ENCODE assay signal across 9 mouse cellular contexts in genomic region chr11:34073776-34074175, GRCm38 (mm10). TPM values are rescaled to one million over a fixed set of nuclear protein-coding genes. Genes with fewer than 3 reads are reported as not detected.
A peak's percentile ranks its signal among the peaks of the same experiment; 100 is the strongest.
DNase-seq lines count a peak whose midpoint lies in the region; ATAC-seq and TF ChIP-seq lines count a peak whose summit lies in the region.
"Had no signal": no experiment of that assay in that cellular context is flagged by ENCODE, and none has a peak within 500 bp of the region (broad histone marks: within the 10 kb centered on the region; RNA-seq: fewer than 3 reads in every experiment).

No protein-coding gene starts in this region.

- H3K9ac ChIP-seq in forebrain, embryonic 16.5 days (replicated peaks; ENCODE audit: low read depth, low read length) = no peak overlapping the region
- H3K9ac ChIP-seq in midbrain, embryonic 11.5 days (ENCODE audit: low read length) = no peak overlapping the region
- H3K9ac ChIP-seq: lung, embryonic 15.5 days had no signal

- peak; percentile 74 for DNase-seq in forebrain, embryonic 10.5 days (ENCODE audit: extremely low spot score, low spot score)
- DNase-seq in c-Kit-negative CD71-positive TER-119-positive erythroid progenitor cells, embryonic 14.5 days (ENCODE audit: low read depth, low spot score) = peak; percentile 4
- peak; percentile 6 for DNase-seq in fibroblast of lung, adult 2 months (ENCODE audit: low read depth)
- peak; percentile 78 for DNase-seq in heart, postnatal 4 days
- peak; percentile 35 to 58 for DNase-seq in left cerebral cortex, adult 2 months (ENCODE audit: extremely low spot score in 1 of 2, low spot score in 2 of 2)
- peak; percentile 94 for DNase-seq in midbrain, embryonic 11.5 days (ENCODE audit: low spot score, missing footprints)

- H3K4me3 ChIP-seq in forebrain, embryonic 10.5 days = no peak overlapping the region
- H3K4me3 ChIP-seq in forebrain, embryonic 16.5 days (replicated peaks; ENCODE audit: low read length) = no peak overlapping the region
- H3K4me3 ChIP-seq in left cerebral cortex, adult 2 months = no peak overlapping the region
- no peak overlapping the region for H3K4me3 ChIP-seq in midbrain, embryonic 11.5 days (ENCODE audit: low read depth, low read length)
- no peak overlapping the region for H3K4me3 ChIP-seq in small intestine, adult 2 months (ENCODE audit: low read depth, low read length)
- H3K4me3 ChIP-seq: lung, embryonic 15.5 days had no signal

- 16% methylated on average over 15 of the region's 15 CpGs for WGBS in forebrain, embryonic 10.5 days
- 15% methylated on average over 15 of the region's 15 CpGs for WGBS in forebrain, embryonic 16.5 days
- WGBS in midbrain, embryonic 11.5 days = 12% methylated on average over 15 of the region's 15 CpGs
- 25% methylated on average over 15 of the region's 15 CpGs for WGBS in small intestine, adult 2 months

- TF ChIP-seq POLR2A in small intestine, adult 2 months (IDR thresholded peaks at IDR 0.05; ENCODE audit: low read depth, low read length) = no peak

- no peaks in the 10 kb centered on the region for H3K9me3 ChIP-seq in forebrain, embryonic 10.5 days
- H3K9me3 ChIP-seq in forebrain, embryonic 16.5 days (ENCODE audit: control insufficient read depth, low read length) = no peaks in the 10 kb centered on the region
- H3K9me3 ChIP-seq in midbrain, embryonic 11.5 days (ENCODE audit: control insufficient read depth, low read length) = no peaks in the 10 kb centered on the region
- H3K9me3 ChIP-seq: lung, embryonic 15.5 days had no signal

- ATAC-seq in forebrain, embryonic 16.5 days = no peak
- ATAC-seq in midbrain, embryonic 11.5 days (ENCODE audit: low FRiP score) = peak; percentile 46; the same call in 1 of the 2 replicates

- H3K4me2 ChIP-seq in forebrain, embryonic 16.5 days (ENCODE audit: low read length) = no peak overlapping the region
- H3K4me2 ChIP-seq in midbrain, embryonic 11.5 days = 0 out of 2 replicates have a peak overlapping the region, but pooled peaks have one; percentile 21
- H3K4me2 ChIP-seq: lung, embryonic 15.5 days had no signal

- peaks cover 4% of the 10 kb centered on the region; the same call in 1 of the 2 replicates for H3K4me1 ChIP-seq in forebrain, embryonic 10.5 days
- H3K4me1 ChIP-seq in forebrain, embryonic 16.5 days (replicated peaks; ENCODE audit: control insufficient read depth, insufficient read depth, low read length) = no peaks in the 10 kb centered on the region
- H3K4me1 ChIP-seq in midbrain, embryonic 11.5 days (ENCODE audit: control insufficient read depth, insufficient read depth, low read length) = no peaks in the 10 kb centered on the region
- H3K4me1 ChIP-seq in small intestine, adult 2 months (ENCODE audit: control insufficient read depth, insufficient read depth, insufficient read length, low read length) = no peaks in the 10 kb centered on the region; the same call in 1 of the 2 replicates

- no peaks in the 10 kb centered on the region for H3K36me3 ChIP-seq in forebrain, embryonic 10.5 days (replicated peaks)
- no peaks in the 10 kb centered on the region for H3K36me3 ChIP-seq in forebrain, embryonic 16.5 days (ENCODE audit: control insufficient read depth, insufficient read depth)
- H3K36me3 ChIP-seq in midbrain, embryonic 11.5 days (ENCODE audit: control insufficient read depth, insufficient read depth, low read length) = no peaks in the 10 kb centered on the region
- H3K36me3 ChIP-seq in small intestine, adult 2 months (ENCODE audit: control insufficient read depth, insufficient read depth, low read length) = peaks cover 1% of the 10 kb centered on the region; the same call in 1 of the 2 replicates
- H3K36me3 ChIP-seq: lung, embryonic 15.5 days had no signal

- H3K27me3 ChIP-seq in forebrain, embryonic 10.5 days (ENCODE audit: poor library complexity, severe bottlenecking) = peaks cover 8% of the 10 kb centered on the region
- 0 out of 2 replicates have a peak, but pooled peaks cover 9% of the 10 kb centered on the region for H3K27me3 ChIP-seq in forebrain, embryonic 16.5 days (replicated peaks; ENCODE audit: control insufficient read depth, insufficient read depth, low read length)
- H3K27me3 ChIP-seq in midbrain, embryonic 11.5 days (ENCODE audit: control insufficient read depth, insufficient read depth, low read length) = no peaks in the 10 kb centered on the region; the same call in 1 of the 2 replicates
- H3K27me3 ChIP-seq in small intestine, adult 2 months (ENCODE audit: control insufficient read depth, insufficient read depth, low read length) = no peaks in the 10 kb centered on the region
- H3K27me3 ChIP-seq: lung, embryonic 15.5 days had no signal

- intact Hi-C loops in left cerebral cortex, adult 2 months (cut with DNase I) = loop anchor here (2.0 to 10.0 kb wide), 2 partner anchors 71 to 349 kb away; no protein-coding TSS in a partner anchor

- TF ChIP-seq CTCF in left cerebral cortex, adult 2 months (IDR thresholded peaks at IDR 0.05) = peak; percentile 82
- TF ChIP-seq CTCF in small intestine, adult 2 months (IDR thresholded peaks at IDR 0.05; ENCODE audit: extremely low read depth, insufficient read length, insufficient replicate concordance, low read depth, low read length) = peak; percentile 68; the same call in 1 of the 2 replicates

- no peak overlapping the region for H3K27ac ChIP-seq in forebrain, embryonic 10.5 days
- no peak overlapping the region for H3K27ac ChIP-seq in forebrain, embryonic 16.5 days (ENCODE audit: low read length)
- no peak overlapping the region for H3K27ac ChIP-seq in left cerebral cortex, adult 2 months
- H3K27ac ChIP-seq in midbrain, embryonic 11.5 days (ENCODE audit: low read depth, low read length) = no peak overlapping the region
- H3K27ac ChIP-seq in small intestine, adult 2 months (ENCODE audit: insufficient read depth, low read depth, low read length) = no peak overlapping the region
- H3K27ac ChIP-seq: lung, embryonic 15.5 days had no signal

RNA-seq across cellular contexts. Expression of gene 4930469K13Rik, which starts 24.6 kb away (rescaled TPM):
- not detected in 2 replicates for polyA plus RNA-seq in forebrain, embryonic 10.5 days (2016; fragmentation: Nextera tagmentation; extraction: Ambion mirVana)
- polyA plus RNA-seq in forebrain, embryonic 16.5 days (2015; fragmentation: Nextera tagmentation; extraction: Ambion mirVana) = not detected in 2 replicates
- not detected for total RNA-seq in heart, postnatal 4 days (2021)
- total RNA-seq in left cerebral cortex, adult 2 months (2021) = not detected
- not detected in 2 replicates for polyA plus RNA-seq in midbrain, embryonic 11.5 days (2014; fragmentation: Nextera tagmentation; extraction: Ambion mirVana)
- not detected in 2 replicates for polyA plus RNA-seq in small intestine, adult 2 months (2012; rRNA removed)

RNA-seq across cellular contexts. Expression of gene Lcp2, which starts 27.1 kb away (rescaled TPM):
- 1.2 and 1.7 TPM in 2 replicates for polyA plus RNA-seq in forebrain, embryonic 10.5 days (2016; fragmentation: Nextera tagmentation; extraction: Ambion mirVana)
- polyA plus RNA-seq in forebrain, embryonic 16.5 days (2015; fragmentation: Nextera tagmentation; extraction: Ambion mirVana) = 1.7 and 1.8 TPM in 2 replicates
- 1 to 10 TPM in 1 of 2 experiments, under 1 TPM in 1; 0.88 to 1.6 TPM for total RNA-seq in heart, postnatal 4 days (2021)
- total RNA-seq in left cerebral cortex, adult 2 months (2021) = 1 to 10 TPM; 3.5 to 3.8 TPM
- polyA plus RNA-seq in midbrain, embryonic 11.5 days (2014; fragmentation: Nextera tagmentation; extraction: Ambion mirVana) = 2.7 TPM in 2 replicates
- polyA plus RNA-seq in small intestine, adult 2 months (2012; rRNA removed) = 2.7 and 4.0 TPM in 2 replicates

Comparison
In these comparisons a context has a peak if more than half of its experiments do, and no peak if none do; other contexts are left out.
1. DNase-seq: peak in every context shown above with its lines; median percentile 94 in midbrain, embryonic 11.5 days; 78 in heart, postnatal 4 days; 74 in forebrain, embryonic 10.5 days; 46 in left cerebral cortex, adult 2 months; 6 in fibroblast of lung, adult 2 months; 4 in c-Kit-negative CD71-positive TER-119-positive erythroid progenitor cells, embryonic 14.5 days.